Mouse (Mus musculus): ENCODE measurements around the gene Rgs19. TPM values are rescaled to one million over a fixed set of nuclear protein-coding genes. Genes with fewer than 3 reads are reported as not detected.

Gene Rgs19
- total RNA-seq, 2 experiments from 2014 or later, result 29.3 to 30.7 TPM

- no peak for DNase-seq (ENCODE audit: low spot score in 2 of 2)
Measured at GRCm38 (mm10) chr2:181658528-181658927, 35.2 kb downstream of the Rgs19 start.

- DNase-seq (ENCODE audit: low spot score in 2 of 2), result no peak
Measured at GRCm38 (mm10) chr2:181657441-181657840, 36.3 kb downstream of the Rgs19 start.

- no peak for DNase-seq (ENCODE audit: low spot score in 2 of 2)
Measured at GRCm38 (mm10) chr2:181656734-181657133, 37.0 kb downstream of the Rgs19 start, which contains the start of gene Gm29797. Gene Gm29797 (plus strand): TSS chr2:181657034.

GRCm38 (mm10) chr2:181653523-181653922 lies 40.3 kb downstream of the Rgs19 start:
- DNase-seq (ENCODE audit: low spot score in 2 of 2), result no peak

- DNase-seq (ENCODE audit: low spot score in 2 of 2), result no peak
Measured at GRCm38 (mm10) chr2:181653065-181653464, 40.7 kb downstream of the Rgs19 start.

- DNase-seq (ENCODE audit: low spot score in 2 of 2), result no peak
Measured at GRCm38 (mm10) chr2:181648926-181649325, 44.9 kb downstream of the Rgs19 start.

- DNase-seq (ENCODE audit: low spot score in 2 of 2), result no peak
Measured at GRCm38 (mm10) chr2:181646626-181647472, 46.9 kb downstream of the Rgs19 start.

GRCm38 (mm10) chr2:181645666-181646065 lies 48.1 kb downstream of the Rgs19 start:
- no peak for DNase-seq (ENCODE audit: low spot score in 2 of 2)

GRCm38 (mm10) chr2:181644361-181644760 lies 49.4 kb downstream of the Rgs19 start:
- DNase-seq (ENCODE audit: low spot score in 2 of 2), result peak in 1 of 2 experiments; percentile 20

Other genes with a start within 250 kb of the Rgs19 start
- gene Zbtb46, start 234.6 kb downstream of the Rgs19 start, total RNA-seq (2021), result 10 to 100 TPM; 13.8 to 15.3 TPM
- gene Abhd16b, start 200.8 kb downstream of the Rgs19 start, total RNA-seq (2021), result not detected
- gene Tpd52l2, start 196.8 kb downstream of the Rgs19 start, total RNA-seq (2021), result 10 to 100 TPM; 77.5 to 82.8 TPM
- gene Dnajc5, start 173.5 kb downstream of the Rgs19 start, total RNA-seq (2021), result 100 to 1,000 TPM; 299 to 304 TPM
- gene Uckl1, start 109.1 kb downstream of the Rgs19 start, total RNA-seq (2021), result 10 to 100 TPM; 51.5 to 70.2 TPM
- 10 to 100 TPM; 57.5 to 60.3 TPM for gene Prpf6, start 102.1 kb downstream of the Rgs19 start, total RNA-seq (2021)
- 10 to 100 TPM; 70.4 to 77.9 TPM for gene Zfp512b, start 101.2 kb downstream of the Rgs19 start, total RNA-seq (2021)
- gene Samd10, start 94.8 kb downstream of the Rgs19 start, total RNA-seq (2021), result 10 to 100 TPM; 20.8 to 23.5 TPM
- under 1 TPM; 0.67 to 0.80 TPM for gene Gm29797, start 36.9 kb downstream of the Rgs19 start, total RNA-seq (2021)
- 10 to 100 TPM; 14.2 to 14.3 TPM for gene Sox18, start 22.3 kb downstream of the Rgs19 start, total RNA-seq (2021)
- 10 to 100 TPM; 58.3 to 59.3 TPM for gene Tcea2, start 13.7 kb downstream of the Rgs19 start, total RNA-seq (2021)
- not detected for gene Lkaaear1, start 4.5 kb upstream of the Rgs19 start, total RNA-seq (2021)
- gene Oprl1, start 21.0 kb upstream of the Rgs19 start, total RNA-seq (2021), result 10 to 100 TPM; 57.5 to 61.9 TPM
- 10 to 100 TPM; 10.4 to 15.5 TPM for gene Myt1, start 69.4 kb upstream of the Rgs19 start, total RNA-seq (2021)
- 10 to 100 TPM; 81.2 to 83.6 TPM for gene Pcmtd2, start 143.9 kb upstream of the Rgs19 start, total RNA-seq (2021)
- gene Polr3k, start 170.4 kb upstream of the Rgs19 start, total RNA-seq (2021), result 10 to 100 TPM; 28.5 to 31.9 TPM